9 mouse cellular contexts compared by ENCODE assay signal in genomic region chr12:76372881-76373818, GRCm38 (mm10). TPM values are rescaled to one million over a fixed set of nuclear protein-coding genes. Genes with fewer than 3 reads are reported as not detected.
DNase-seq lines count a peak whose midpoint lies in the region; ATAC-seq and TF ChIP-seq lines count a peak whose summit lies in the region.
"Had no signal": no experiment of that assay in that cellular context is flagged by ENCODE, and none has a peak within 500 bp of the region (broad histone marks: within the 10 kb centered on the region; RNA-seq: fewer than 3 reads in every experiment).

No protein-coding gene starts in this region.

- no peaks in the 10 kb centered on the region for H3K9me3 ChIP-seq in heart, embryonic 16.5 days (replicated peaks; ENCODE audit: control insufficient read depth, low read length)
- H3K9me3 ChIP-seq in hindbrain, embryonic 12.5 days (replicated peaks) = no peaks in the 10 kb centered on the region

- TF ChIP-seq POLR2A in bone marrow macrophage, adult 2 months (IDR thresholded peaks at IDR 0.05; ENCODE audit: borderline replicate concordance, low read depth, low read length) = no peak

- H3K4me2 ChIP-seq in heart, embryonic 16.5 days (ENCODE audit: low read depth, low read length) = peak overlapping the region; percentile 83
- H3K4me2 ChIP-seq in hindbrain, embryonic 12.5 days (replicated peaks) = no peak overlapping the region

- DNase-seq in heart, adult 11 months = no peak
- peak; percentile 67 for DNase-seq in CD4-positive helper T cell, adult 2 months (ENCODE audit: low read depth, low spot score)
- peak; percentile 56 to 60 for DNase-seq in natural killer cell, adult 2 months (ENCODE audit: low spot score in 2 of 2)
- no peak for DNase-seq in gastrocnemius, adult 18-20 months (ENCODE audit: low spot score)
- DNase-seq in adrenal gland, postnatal 25 days = no peak

- H3K27me3 ChIP-seq in heart, embryonic 16.5 days (ENCODE audit: control insufficient read depth, insufficient read depth, low read length) = no peaks in the 10 kb centered on the region
- no peaks in the 10 kb centered on the region for H3K27me3 ChIP-seq in hindbrain, embryonic 12.5 days

- no peak overlapping the region for H3K9ac ChIP-seq in heart, embryonic 16.5 days (ENCODE audit: low read length)
- no peak overlapping the region for H3K9ac ChIP-seq in hindbrain, embryonic 12.5 days

- H3K27ac ChIP-seq in heart, embryonic 16.5 days (ENCODE audit: low read length) = no peak overlapping the region
- H3K27ac ChIP-seq in bone marrow macrophage, adult 2 months (ENCODE audit: insufficient read depth, low read depth, low read length) = peak overlapping the region; percentile 7; the same call in 1 of the 2 replicates
- no peak overlapping the region for H3K27ac ChIP-seq in hindbrain, embryonic 12.5 days

- no peak overlapping the region for H3K4me3 ChIP-seq in heart, embryonic 16.5 days (ENCODE audit: low read length)
- H3K4me3 ChIP-seq in bone marrow macrophage, adult 2 months (ENCODE audit: insufficient read depth, low read length) = peak overlapping the region; percentile 83
- no peak overlapping the region for H3K4me3 ChIP-seq in hindbrain, embryonic 12.5 days

- 80% methylated on average over 5 of the region's 7 CpGs for WGBS in heart, embryonic 16.5 days
- WGBS in hindbrain, embryonic 12.5 days = 71% methylated on average over 6 of the region's 7 CpGs

- ATAC-seq in heart, embryonic 16.5 days (replicated peaks; ENCODE audit: extremely low read depth, insufficient read depth, low FRiP score) = no peak
- ATAC-seq in hindbrain, embryonic 12.5 days (ENCODE audit: low FRiP score) = no peak
- ATAC-seq: forebrain, embryonic 16.5 days had no signal

- no peaks in the 10 kb centered on the region for H3K36me3 ChIP-seq in heart, embryonic 16.5 days (ENCODE audit: control insufficient read depth, insufficient read depth)
- no peaks in the 10 kb centered on the region for H3K36me3 ChIP-seq in hindbrain, embryonic 12.5 days

- H3K4me1 ChIP-seq in heart, embryonic 16.5 days (ENCODE audit: control insufficient read depth, insufficient read depth, low read length) = peaks cover 41% of the 10 kb centered on the region
- peaks cover 44% of the 10 kb centered on the region for H3K4me1 ChIP-seq in bone marrow macrophage, adult 2 months (ENCODE audit: control insufficient read depth, insufficient read depth, low read length)
- peaks cover 28% of the 10 kb centered on the region for H3K4me1 ChIP-seq in hindbrain, embryonic 12.5 days

- no peak for TF ChIP-seq CTCF in bone marrow macrophage, adult 2 months (IDR thresholded peaks at IDR 0.05; ENCODE audit: low read depth, low read length)

RNA-seq across cellular contexts. Expression of gene Zbtb1, which starts 3.1 kb away (rescaled TPM):
- polyA plus RNA-seq in heart, embryonic 16.5 days (2015; fragmentation: Nextera tagmentation; extraction: Ambion mirVana) = 6.1 and 7.5 TPM in 2 replicates
- polyA plus RNA-seq in bone marrow macrophage, adult 2 months (2012; ENCODE audit: insufficient read depth, insufficient read length, missing spikeins) = 8.8 and 9.6 TPM in 2 replicates
- 1 to 10 TPM; 3.9 to 4.0 TPM for total RNA-seq in gastrocnemius, adult 18-20 months (2021)
- 8.1 and 8.2 TPM in 2 replicates for total RNA-seq in adrenal gland, postnatal 25 days (2021)
- 8.3 and 8.6 TPM in 2 replicates for polyA plus RNA-seq in hindbrain, embryonic 12.5 days (2016; fragmentation: Nextera tagmentation; extraction: Ambion mirVana)

RNA-seq across cellular contexts. Expression of gene Zbtb25, which starts 3.7 kb away (rescaled TPM):
- polyA plus RNA-seq in heart, embryonic 16.5 days (2015; fragmentation: Nextera tagmentation; extraction: Ambion mirVana) = 12.3 and 13.3 TPM in 2 replicates
- polyA plus RNA-seq in bone marrow macrophage, adult 2 months (2012; ENCODE audit: insufficient read depth, insufficient read length, missing spikeins) = 8.6 and 9.5 TPM in 2 replicates
- total RNA-seq in gastrocnemius, adult 18-20 months (2021) = 1 to 10 TPM; 5.8 to 8.5 TPM
- total RNA-seq in adrenal gland, postnatal 25 days (2021) = 8.7 and 12.9 TPM in 2 replicates
- 20.1 and 20.6 TPM in 2 replicates for polyA plus RNA-seq in hindbrain, embryonic 12.5 days (2016; fragmentation: Nextera tagmentation; extraction: Ambion mirVana)

RNA-seq across cellular contexts. Expression of gene Hspa2, which starts 30.8 kb away (rescaled TPM):
- polyA plus RNA-seq in heart, embryonic 16.5 days (2015; fragmentation: Nextera tagmentation; extraction: Ambion mirVana) = 15.8 and 16.0 TPM in 2 replicates
- 5.8 and 8.0 TPM in 2 replicates for polyA plus RNA-seq in bone marrow macrophage, adult 2 months (2012; ENCODE audit: insufficient read depth, insufficient read length, missing spikeins)
- 1 to 10 TPM; 7.1 to 9.7 TPM for total RNA-seq in gastrocnemius, adult 18-20 months (2021)
- total RNA-seq in adrenal gland, postnatal 25 days (2021) = 25.6 and 26.3 TPM in 2 replicates
- polyA plus RNA-seq in hindbrain, embryonic 12.5 days (2016; fragmentation: Nextera tagmentation; extraction: Ambion mirVana) = 9.8 and 10.4 TPM in 2 replicates

RNA-seq across cellular contexts. Expression of gene Ppp1r36, which starts 44.2 kb away (rescaled TPM):
- polyA plus RNA-seq in heart, embryonic 16.5 days (2015; fragmentation: Nextera tagmentation; extraction: Ambion mirVana) = 2.1 and 2.6 TPM in 2 replicates
- not detected in 2 replicates for polyA plus RNA-seq in bone marrow macrophage, adult 2 months (2012; ENCODE audit: insufficient read depth, insufficient read length, missing spikeins)
- under 1 TPM in 1 of 2 experiments, not detected in 1; 0.19 TPM for total RNA-seq in gastrocnemius, adult 18-20 months (2021)
- 0.52 TPM in 1 of 2 replicates, not detected in the other for total RNA-seq in adrenal gland, postnatal 25 days (2021)
- polyA plus RNA-seq in hindbrain, embryonic 12.5 days (2016; fragmentation: Nextera tagmentation; extraction: Ambion mirVana) = 2.7 and 3.1 TPM in 2 replicates

RNA-seq across cellular contexts. Expression of gene Akap5, which starts 48.5 kb away (rescaled TPM):
- 2.5 and 5.2 TPM in 2 replicates for polyA plus RNA-seq in heart, embryonic 16.5 days (2015; fragmentation: Nextera tagmentation; extraction: Ambion mirVana)
- polyA plus RNA-seq in bone marrow macrophage, adult 2 months (2012; ENCODE audit: insufficient read depth, insufficient read length, missing spikeins) = not detected in 2 replicates
- under 1 TPM; 0.28 to 0.30 TPM for total RNA-seq in gastrocnemius, adult 18-20 months (2021)
- 0.81 and 1.1 TPM in 2 replicates for total RNA-seq in adrenal gland, postnatal 25 days (2021)
- polyA plus RNA-seq in hindbrain, embryonic 12.5 days (2016; fragmentation: Nextera tagmentation; extraction: Ambion mirVana) = 5.7 and 6.8 TPM in 2 replicates

Comparison
In these comparisons a context has a peak if more than half of its experiments do, and no peak if none do; other contexts are left out.
1. DNase-seq: peak in CD4-positive helper T cell, adult 2 months (single experiment) and natural killer cell, adult 2 months (2 of 2); none in heart, adult 11 months (single experiment), gastrocnemius, adult 18-20 months (single experiment) and adrenal gland, postnatal 25 days (single experiment).